Mouse (Mus musculus) cerebellum, adult (tissue): ENCODE data around the gene Ces3a.
"Not testable (repeated sequence)": the region's sequence is repeated elsewhere in the genome, so short reads cannot be mapped to it uniquely, and the experiment has no call there.

Experiments
- ATAC-seq: cut with Nextera tagmentation; 2 replicates; pipeline ENCODE4 v1.9.2; 2017; ENCODE audit warnings: mild to moderate bottlenecking, moderate library complexity, mixed read lengths; ENCODE audit not compliant: insufficient number of reproducible peaks, low FRiP score, low TSS enrichment

The Ces3a gene

DNA sequence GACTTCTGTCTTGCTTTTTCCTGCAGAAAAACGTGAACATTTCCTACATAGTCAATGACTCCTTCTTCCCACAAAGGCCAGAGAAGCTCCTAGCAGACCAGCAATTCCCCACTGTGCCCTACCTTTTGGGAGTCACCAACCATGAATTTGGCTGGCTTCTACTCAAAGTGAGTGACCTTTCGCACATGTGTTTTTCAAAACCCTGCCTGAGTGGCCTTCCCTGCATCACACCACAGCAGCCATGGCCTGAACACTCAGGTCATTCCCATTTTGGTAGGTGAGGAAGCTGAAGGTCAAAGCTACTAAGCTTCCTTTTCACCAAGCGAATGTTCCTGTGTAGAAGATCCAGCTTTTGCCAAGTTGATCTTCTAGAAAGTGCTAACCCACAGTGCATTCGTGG lies 40.2 kb downstream of the Ces3a start:
- no peak for ATAC-seq

DNA sequence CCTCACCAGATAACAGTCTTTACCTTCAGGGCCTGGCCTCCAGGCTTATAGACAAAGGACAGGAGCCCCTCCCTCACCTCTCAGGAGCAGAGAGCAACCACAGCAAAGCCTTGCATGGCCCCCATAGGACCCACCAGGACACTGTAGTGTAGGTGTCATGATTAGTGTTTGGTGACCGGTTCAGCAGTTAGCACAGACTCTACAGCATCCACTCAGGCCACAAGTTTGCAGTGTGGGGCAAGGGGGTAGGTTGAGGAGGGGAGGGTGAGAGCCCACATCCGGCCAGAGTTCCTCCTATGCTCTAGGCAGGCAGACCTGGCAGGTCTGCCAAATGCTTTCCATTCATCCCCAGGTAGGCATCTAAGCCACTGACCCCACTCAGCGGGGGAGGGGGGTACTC lies 45.6 kb downstream of the Ces3a start:
- ATAC-seq, result no peak

DNA sequence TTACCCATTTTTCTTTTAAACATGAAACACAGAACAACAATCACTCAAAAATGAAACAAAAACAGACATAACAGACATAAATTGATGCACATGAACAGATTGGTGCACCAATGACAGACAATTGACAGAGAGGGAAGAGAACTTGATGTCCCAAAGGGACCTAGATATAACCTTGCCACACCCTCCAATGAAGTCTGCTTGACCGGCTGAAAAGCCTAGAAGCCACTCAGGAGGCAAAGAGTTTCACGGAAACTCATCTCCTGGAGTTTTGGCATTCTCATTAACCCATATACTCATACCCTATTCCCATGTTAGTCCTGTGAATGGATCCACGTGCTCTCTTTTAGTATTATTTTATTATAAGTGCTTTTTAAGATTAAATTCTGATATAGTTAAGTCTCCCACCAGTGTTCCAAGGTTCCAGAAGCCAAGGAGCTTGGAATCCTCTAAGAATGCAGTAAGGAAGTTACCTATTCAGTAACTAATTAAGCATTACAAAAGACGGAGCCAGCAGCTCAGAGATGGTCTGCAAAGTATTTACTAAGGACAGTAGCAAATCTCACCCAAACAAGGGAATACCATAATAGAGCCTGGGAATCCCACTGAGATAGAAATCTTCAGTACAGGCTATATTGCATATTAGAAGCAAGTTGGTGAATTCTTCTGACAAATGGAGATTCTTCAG lies 53.8 kb downstream of the Ces3a start:
- not testable (repeated sequence) for ATAC-seq

DNA sequence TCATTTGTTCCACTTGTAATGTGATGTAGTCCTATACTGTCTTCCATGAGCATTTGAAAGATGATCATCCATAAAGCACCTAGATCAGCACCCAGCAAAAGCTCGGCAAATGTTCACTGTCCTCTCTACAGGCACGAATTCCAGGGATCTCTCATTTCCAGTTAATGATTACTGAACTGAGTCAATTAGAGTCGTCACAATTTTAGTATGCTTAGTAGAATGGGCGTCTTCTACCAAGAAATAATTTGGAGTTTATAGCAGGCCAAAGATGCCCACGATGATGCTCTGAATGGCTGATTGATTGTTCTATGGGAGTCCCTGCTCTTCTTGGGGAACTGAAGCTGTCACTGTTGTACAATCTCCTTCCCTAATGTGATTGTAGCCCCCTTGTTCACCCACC lies 55.3 kb downstream of the Ces3a start:
- not testable (repeated sequence) for ATAC-seq

DNA sequence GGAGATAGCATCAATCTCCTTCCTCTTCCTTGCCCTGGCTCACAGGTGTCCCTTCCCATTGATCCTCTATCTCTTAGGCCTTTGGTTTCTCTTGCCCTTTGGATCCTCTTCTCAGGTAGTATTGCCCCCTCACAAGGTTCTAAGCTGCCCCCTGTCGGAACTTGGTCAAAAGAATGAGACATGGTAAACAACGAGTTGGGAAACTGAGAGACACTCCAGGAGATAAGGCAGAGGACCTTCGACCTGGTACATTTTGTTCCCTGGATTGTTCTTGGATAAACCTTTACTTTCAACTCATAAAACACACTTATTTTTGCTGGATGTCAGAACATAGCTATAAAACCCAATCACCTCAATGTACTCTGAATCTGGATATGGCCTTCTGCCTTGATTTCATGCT lies 55.8 kb downstream of the Ces3a start:
- ATAC-seq, result no peak
